Mouse (Mus musculus) ES-Bruce4 (cell line): ENCODE results near the gene Rap1gap2. TPM values are rescaled to one million over a fixed set of nuclear protein-coding genes. Genes with fewer than 3 reads are reported as not detected.

Source experiments
- H3K27ac ChIP-seq: 2 replicates; pipeline ENCODE4 v1.5.1; 2012; ENCODE audit warnings: low read length, inconsistent platforms; ENCODE audit not compliant: insufficient read depth
- H3K27me3 ChIP-seq: 2 replicates; pipeline ENCODE4 v1.6.1; 2012; ENCODE audit warnings: mild to moderate bottlenecking, low read length, inconsistent platforms; ENCODE audit not compliant: control insufficient read depth, poor library complexity, insufficient read depth, severe bottlenecking
- H3K36me3 ChIP-seq: 2 replicates; pipeline ENCODE4 v1.6.1; 2012; ENCODE audit warnings: inconsistent platforms, mild to moderate bottlenecking, low read length, moderate library complexity; ENCODE audit not compliant: control insufficient read depth, poor library complexity, insufficient read depth, severe bottlenecking
- H3K4me1 ChIP-seq: one replicate; pipeline ENCODE4 v1.8.1; 2011; ENCODE audit warnings: low read length; ENCODE audit not compliant: control insufficient read depth, insufficient read depth
- H3K4me3 ChIP-seq: 2 replicates; pipeline ENCODE4 v1.5.1; 2011; ENCODE audit warnings: low read depth, mild to moderate bottlenecking, low read length
- H3K9ac ChIP-seq: 2 replicates; pipeline ENCODE4 v1.6.1; 2012; ENCODE audit warnings: low read depth, mild to moderate bottlenecking, inconsistent platforms; ENCODE audit not compliant: poor library complexity, severe bottlenecking
- H3K9me3 ChIP-seq: replicated peaks from 2 replicates; pipeline ENCODE4 v1.6.1; 2012; ENCODE audit warnings: mild to moderate bottlenecking, low read length, inconsistent platforms; ENCODE audit not compliant: control insufficient read depth, poor library complexity, insufficient read depth, severe bottlenecking
- CTCF ChIP-seq: IDR thresholded peaks from one replicate; pipeline ENCODE4 v1.8.1; 2011; ENCODE audit warnings: low read depth, low read length
- EP300 ChIP-seq: IDR thresholded peaks from 2 replicates; pipeline ENCODE4 v1.6.1; 2011; ENCODE audit warnings: low read depth, low read length; ENCODE audit not compliant: insufficient read depth
- POLR2A ChIP-seq: IDR thresholded peaks from one replicate; pipeline ENCODE4 v1.8.1; 2011; ENCODE audit warnings: low read length; ENCODE audit not compliant: insufficient read depth
- polyA plus RNA-seq: library from polyadenylated mRNA; stranded (reverse); fragments of >200 nt; gene quantifications from 2 replicates; pipeline ENCODE4 v1.2.4, GENCODE M21; 2011; ENCODE audit warnings: low read depth; ENCODE audit not compliant: missing spikeins, insufficient read depth, insufficient read length

Gene Rap1gap2
- polyA plus RNA-seq, 1 experiment: 5.7 TPM

DNA sequence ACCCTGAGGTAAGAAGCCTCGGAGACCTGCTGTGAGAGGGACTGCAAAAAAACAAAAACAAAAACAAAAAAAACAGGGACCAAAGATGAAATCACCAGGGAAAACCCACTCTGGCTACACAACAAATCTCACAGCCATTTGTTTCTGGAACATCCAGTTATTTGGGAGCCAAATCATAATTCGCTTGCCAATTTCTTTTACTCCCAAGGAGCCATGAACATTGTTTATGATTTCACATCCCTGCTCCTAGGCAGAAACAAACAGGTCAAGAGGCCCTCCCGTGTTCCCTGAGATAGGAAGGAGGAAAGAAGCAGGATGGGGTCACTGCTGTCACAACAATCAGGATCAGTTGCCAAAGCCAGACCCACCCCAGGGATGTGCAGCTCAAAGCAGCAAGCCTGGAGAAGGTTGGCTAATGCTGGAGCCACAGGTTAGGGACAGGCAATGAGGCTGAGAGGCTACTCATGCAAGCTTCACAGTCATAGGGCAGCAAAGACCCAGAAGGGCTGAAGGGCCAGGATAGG lies 197.2 kb downstream of the Rap1gap2 start:
- Histone ChIP-seq H3K9ac (no peak overlapping the region), H3K4me1 (no peaks in the 10 kb centered on the region), H3K36me3 (no peaks in the 10 kb centered on the region), H3K4me3 (no peak overlapping the region), H3K27me3 (no peaks in the 10 kb centered on the region), H3K9me3 (no peaks in the 10 kb centered on the region), H3K27ac (no peak overlapping the region)
- no peak for TF ChIP-seq EP300
- no peak for TF ChIP-seq CTCF
- TF ChIP-seq POLR2A: no peak

DNA sequence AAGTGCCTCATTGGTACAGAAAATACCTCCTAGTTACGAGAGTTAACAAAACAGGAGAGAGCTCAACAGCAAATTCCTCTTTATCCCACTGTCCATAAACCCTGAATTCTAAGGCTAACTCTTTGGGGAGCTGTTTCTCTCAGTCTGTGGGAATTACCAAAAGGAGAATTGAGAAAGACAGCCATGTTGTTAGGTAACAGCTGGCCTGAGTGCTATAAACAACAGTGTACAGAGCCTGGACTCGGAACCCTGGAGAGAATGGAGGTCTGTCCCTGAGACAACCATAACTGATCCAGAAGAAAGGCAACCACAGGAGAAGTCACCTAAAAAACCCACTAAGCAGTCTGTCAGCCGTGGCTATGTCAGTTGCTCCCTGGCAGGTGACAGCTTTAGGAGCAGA lies 198.3 kb downstream of the Rap1gap2 start:
- no peaks in the 10 kb centered on the region for H3K36me3 ChIP-seq

DNA sequence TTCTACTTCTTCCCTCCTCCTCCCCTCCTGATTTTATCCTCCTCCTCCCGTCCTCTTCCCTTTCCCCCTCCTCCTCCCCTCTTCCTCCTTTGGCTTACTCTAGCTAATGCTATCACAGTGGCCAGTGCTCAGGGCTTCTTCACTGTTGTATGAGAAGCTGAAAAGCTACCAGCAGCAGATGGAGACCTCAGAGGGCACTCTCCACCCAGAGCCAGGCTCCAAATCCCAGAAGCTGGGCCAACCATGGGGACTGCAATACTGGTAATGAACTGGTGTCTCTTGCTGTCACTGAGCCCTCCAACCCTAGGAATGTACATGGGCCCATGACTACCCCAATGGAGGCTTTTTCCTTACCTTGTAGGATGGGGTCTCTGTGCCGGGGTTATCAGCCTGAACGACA lies 198.8 kb downstream of the Rap1gap2 start:
- H3K36me3 ChIP-seq: no peaks in the 10 kb centered on the region
- H3K27me3 ChIP-seq: no peaks in the 10 kb centered on the region
- H3K27ac ChIP-seq: no peak overlapping the region
- H3K4me3 ChIP-seq: no peak overlapping the region
- TF ChIP-seq POLR2A (no peak), EP300 (no peak), CTCF (no peak)
- H3K9me3 ChIP-seq: no peaks in the 10 kb centered on the region
- no peak overlapping the region for H3K9ac ChIP-seq
- H3K4me1 ChIP-seq: no peaks in the 10 kb centered on the region

More for the DNA sequence above, 198.3 kb downstream of the Rap1gap2 start:
- TF ChIP-seq CTCF (no peak), EP300 (no peak)
- no peaks in the 10 kb centered on the region for H3K4me1 ChIP-seq
- no peak overlapping the region for H3K4me3 ChIP-seq
- no peaks in the 10 kb centered on the region for H3K9me3 ChIP-seq
- H3K27ac ChIP-seq: no peak overlapping the region
- no peaks in the 10 kb centered on the region for H3K27me3 ChIP-seq
- no peak overlapping the region for H3K9ac ChIP-seq

DNA sequence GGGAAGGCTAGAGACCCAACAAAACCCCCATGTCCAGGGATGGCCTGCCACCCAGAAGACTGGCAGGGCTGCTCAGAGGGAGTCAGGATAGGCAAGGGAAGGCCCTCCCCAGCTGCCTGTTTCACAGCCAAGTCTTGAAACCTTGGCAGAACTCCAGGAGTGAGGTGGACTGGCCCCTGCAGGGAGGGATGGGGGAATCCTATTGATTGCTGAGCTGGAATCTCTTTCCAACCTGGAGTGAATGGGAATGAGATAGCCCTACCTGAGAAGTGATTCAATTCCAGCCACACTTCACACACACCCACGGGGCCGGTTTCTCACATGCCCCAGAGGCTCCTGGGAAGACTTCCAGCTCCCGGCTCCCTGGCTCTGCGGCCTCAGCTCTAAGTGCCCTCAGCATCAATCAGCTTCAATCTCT lies 200.9 kb downstream of the Rap1gap2 start:
- no peaks in the 10 kb centered on the region for H3K9me3 ChIP-seq
- TF ChIP-seq POLR2A (no peak), CTCF (no peak), EP300 (no peak)
- no peak overlapping the region for H3K9ac ChIP-seq
- H3K36me3 ChIP-seq: no peaks in the 10 kb centered on the region
- no peak overlapping the region for H3K4me3 ChIP-seq
- H3K27me3 ChIP-seq: no peaks in the 10 kb centered on the region
- H3K4me1 ChIP-seq: no peaks in the 10 kb centered on the region
- no peak overlapping the region for H3K27ac ChIP-seq

DNA sequence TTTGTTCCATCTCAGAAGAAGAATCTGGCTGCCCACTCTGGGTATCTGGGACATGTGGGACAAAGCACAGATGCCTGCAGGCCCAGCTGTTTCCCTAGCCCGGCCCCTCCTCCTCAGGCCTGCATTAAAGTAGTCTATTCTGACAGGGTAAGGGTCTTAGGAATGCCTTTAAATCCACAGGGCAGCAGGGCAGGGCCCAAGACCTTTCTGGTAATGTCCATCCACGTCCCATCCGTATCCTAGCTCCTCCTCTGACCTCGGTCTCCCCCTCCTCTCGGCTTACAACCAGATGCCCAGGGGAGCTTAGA lies 201.3 kb downstream of the Rap1gap2 start:
- TF ChIP-seq EP300 (no peak), POLR2A (no peak), CTCF (no peak)
- Histone ChIP-seq H3K36me3 (no peaks in the 10 kb centered on the region), H3K27ac (no peak overlapping the region), H3K27me3 (no peaks in the 10 kb centered on the region), H3K9ac (no peak overlapping the region), H3K9me3 (no peaks in the 10 kb centered on the region), H3K4me3 (no peak overlapping the region), H3K4me1 (no peaks in the 10 kb centered on the region)

DNA sequence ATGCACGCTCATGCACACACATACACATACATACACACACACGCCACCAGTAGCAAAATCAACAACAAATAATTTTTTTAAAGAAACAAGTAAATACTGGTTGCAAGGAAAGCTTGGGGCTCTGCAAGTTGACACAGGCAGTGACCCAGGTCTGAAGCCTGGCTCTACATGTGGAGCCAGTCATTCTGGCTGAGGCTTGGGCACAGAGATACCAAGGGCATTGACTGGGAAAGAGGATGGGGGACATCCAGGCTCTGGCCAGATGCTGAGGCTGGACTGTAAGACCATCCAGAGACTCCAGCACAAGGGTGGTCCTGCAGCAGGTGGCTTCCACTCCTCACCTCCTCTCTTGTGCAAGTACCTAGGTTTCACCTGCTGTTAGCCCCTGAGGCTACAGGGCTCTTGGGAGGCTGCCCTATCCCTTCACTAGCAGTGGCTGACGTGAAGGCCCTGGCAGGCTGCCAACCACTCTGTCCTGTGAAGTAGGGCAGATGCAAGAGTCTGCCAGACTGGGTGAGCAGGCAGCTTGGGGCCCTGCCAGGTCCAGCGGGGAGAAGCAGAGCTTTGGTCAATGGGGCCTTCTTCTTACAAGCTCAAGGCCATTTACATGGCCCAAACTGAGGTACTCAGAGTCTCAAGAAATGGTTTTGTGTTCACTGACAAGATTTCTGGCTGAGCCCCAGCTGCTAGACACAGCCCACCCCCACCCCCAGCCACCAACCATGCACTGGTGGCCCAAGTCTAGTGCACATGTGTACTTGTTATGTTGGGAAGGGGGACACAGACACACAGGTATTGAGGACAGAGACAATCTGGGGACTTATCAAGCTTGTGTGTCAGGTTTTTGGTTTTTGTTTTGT lies 201.9 kb downstream of the Rap1gap2 start:
- Histone ChIP-seq H3K36me3 (no peaks in the 10 kb centered on the region), H3K27ac (no peak overlapping the region), H3K9me3 (no peaks in the 10 kb centered on the region), H3K4me1 (no peaks in the 10 kb centered on the region), H3K9ac (no peak overlapping the region), H3K4me3 (no peak overlapping the region), H3K27me3 (no peaks in the 10 kb centered on the region)
- no peak for TF ChIP-seq CTCF
- no peak for TF ChIP-seq EP300
- no peak for TF ChIP-seq POLR2A
